Mouse (Mus musculus) gastrocnemius, adult 2 months (tissue): ENCODE data around the gene Lefty1. TPM values are rescaled to one million over a fixed set of nuclear protein-coding genes. Genes with fewer than 3 reads are reported as not detected.
"Not testable (repeated sequence)": the region's sequence is repeated elsewhere in the genome, so short reads cannot be mapped to it uniquely, and the experiment has no call there.

ENCODE experiments used
- DNase-seq: peaks from one replicate; pipeline ENCODE4 v3.0.0; 2022
- H3K27ac ChIP-seq: fragments of 200-600 bp; 2 replicates; pipeline ENCODE4 v1.8.1; 2022; ENCODE audit warnings: mild to moderate bottlenecking
- H3K4me3 ChIP-seq: fragments of 200-600 bp; 2 replicates; pipeline ENCODE4 v1.8.1; 2022; ENCODE audit warnings: mild to moderate bottlenecking, moderate library complexity
- CTCF ChIP-seq: fragments of 200-600 bp; IDR thresholded peaks from 2 replicates; pipeline ENCODE4 v1.8.1; 2022; ENCODE audit warnings: antibody characterized with exemption, mild to moderate bottlenecking, moderate library complexity
- intact Hi-C: fragments of 180-260 bp; cut with DNase I; formaldehyde crosslinking; loops from one replicate; pipeline ENCODE4 v1.15.1; 2025
- long read RNA-seq, 2 experiments: library from polyadenylated mRNA; stranded (forward); transcript quantifications; one replicate each; pipeline ENCODE4 v2.0.0; 2021
- total RNA-seq, 2 experiments: library from RNA; stranded (reverse); gene quantifications; 2 replicates each; pipeline ENCODE4 v1.2.3; 2021

Lefty1 gene
- under 1 TPM; 0.22 to 0.33 TPM for total RNA-seq
- long read RNA-seq, experiment 1, result 0 reads
- long read RNA-seq, experiment 2, partial matches to known transcripts, result 0 of 1 reads
- long read RNA-seq, experiment 2, other reads (novel, unspliced or antisense), result 0 of 1 reads

DNA sequence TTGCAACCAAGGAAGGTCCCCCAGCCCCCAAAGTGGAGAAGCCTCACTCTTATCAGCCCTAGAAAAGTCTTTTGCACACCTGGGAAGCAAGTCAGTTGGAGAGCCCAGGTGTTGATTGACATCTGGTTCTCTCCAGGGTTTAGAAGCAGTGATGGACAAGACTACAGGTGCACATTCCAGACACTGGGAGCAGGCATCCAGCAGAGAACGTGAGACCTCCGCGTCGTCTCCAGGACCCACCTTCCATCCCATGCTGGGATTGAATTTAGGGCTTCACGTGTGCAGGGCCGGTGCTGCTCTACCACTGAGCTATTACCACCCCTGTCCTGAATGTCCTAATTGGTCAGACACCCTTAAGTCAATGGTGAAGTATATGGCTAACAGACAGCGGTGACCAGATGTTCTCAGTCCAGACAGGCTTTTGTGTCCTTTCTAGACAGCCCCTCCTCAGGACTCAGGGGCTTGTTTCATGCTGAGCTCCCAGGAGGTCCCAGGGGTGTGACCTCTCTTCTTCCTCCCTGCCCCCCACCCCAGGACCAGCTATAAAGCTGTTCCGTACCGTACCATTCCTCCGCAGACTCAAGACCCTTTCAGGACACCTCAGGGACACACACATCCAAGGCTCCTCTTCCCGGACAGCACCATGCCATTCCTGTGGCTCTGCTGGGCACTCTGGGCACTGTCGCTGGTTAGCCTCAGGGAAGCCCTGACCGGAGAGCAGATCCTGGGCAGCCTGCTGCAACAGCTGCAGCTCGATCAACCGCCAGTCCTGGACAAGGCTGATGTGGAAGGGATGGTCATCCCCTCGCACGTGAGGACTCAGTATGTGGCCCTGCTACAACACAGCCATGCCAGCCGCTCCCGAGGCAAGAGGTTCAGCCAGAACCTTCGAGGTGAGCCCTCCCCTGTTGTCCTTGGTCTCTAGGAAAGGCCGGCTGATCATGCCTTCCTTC, at the start of gene Lefty1:
TSS of gene Lefty1 (plus strand) at position 556 of the 953 bp plus-strand sequence.
- Histone ChIP-seq H3K27ac (no peak within 1 kb of the TSS), H3K4me3 (no peak within 1 kb of the TSS)
- no peak for DNase-seq
- TF ChIP-seq CTCF, result no peak
- intact Hi-C loops, result no loop called here

- TF ChIP-seq CTCF, result no peak
- Histone ChIP-seq H3K27ac (peak overlapping the region; percentile 67), H3K4me3 (peak overlapping the region; percentile 57)
- DNase-seq, result peak; percentile 86
- intact Hi-C loops, result no loop called here
Observed at GRCm38 (mm10) chr1:180888556-180889042, 46.2 kb upstream of the Lefty1 start.

GRCm38 (mm10) chr1:180889172-180889571, 45.6 kb upstream of the Lefty1 start:
- Histone ChIP-seq H3K4me3 (peak overlapping the region; percentile 57), H3K27ac (peak overlapping the region; percentile 67; the same call in 1 of the 2 replicates)
- no peak for TF ChIP-seq CTCF
- DNase-seq, result no peak
- intact Hi-C loops, result no loop called here

DNA sequence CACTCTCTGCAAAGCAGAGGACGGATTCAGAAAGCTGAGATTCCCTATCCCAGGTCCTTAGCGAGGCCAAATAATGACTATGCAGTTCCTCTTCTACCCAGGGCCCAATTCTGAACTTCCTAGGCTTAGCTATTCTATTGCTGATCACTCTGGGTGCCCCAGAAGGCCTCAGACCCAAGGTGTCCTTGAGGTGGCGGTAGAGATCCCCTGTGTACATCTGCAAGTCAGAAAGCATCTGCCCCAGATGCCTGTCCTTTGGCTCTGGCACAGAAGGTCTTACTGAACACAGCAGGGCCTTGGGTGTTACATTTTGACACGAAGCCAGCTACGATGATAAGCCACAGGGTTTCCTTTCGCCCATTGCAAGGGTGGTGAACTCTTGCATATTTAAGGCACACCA, 45.0 kb upstream of the Lefty1 start:
- intact Hi-C loops, result no loop called here
- H3K4me3 ChIP-seq, result no peak overlapping the region
- peak; percentile 27; the same call in 1 of the 2 replicates for TF ChIP-seq CTCF
- H3K27ac ChIP-seq, result no peak overlapping the region
- no peak for DNase-seq

- Histone ChIP-seq H3K4me3 (no peak within 1 kb of the TSS), H3K27ac (no peak within 1 kb of the TSS)
- TF ChIP-seq CTCF, result no peak
- intact Hi-C loops, result no loop called here
- no peak for DNase-seq
Observed at GRCm38 (mm10) chr1:180892808-180893207, 42.0 kb upstream of the Lefty1 start, which contains the start of gene Lefty2. Gene Lefty2, plus strand, starts transcription at chr1:180893108.

- not testable (repeated sequence) for H3K27ac ChIP-seq, H3K4me3 ChIP-seq
Observed at GRCm38 (mm10) chr1:180894088-180894987, 40.5 kb upstream of the Lefty1 start.

DNA sequence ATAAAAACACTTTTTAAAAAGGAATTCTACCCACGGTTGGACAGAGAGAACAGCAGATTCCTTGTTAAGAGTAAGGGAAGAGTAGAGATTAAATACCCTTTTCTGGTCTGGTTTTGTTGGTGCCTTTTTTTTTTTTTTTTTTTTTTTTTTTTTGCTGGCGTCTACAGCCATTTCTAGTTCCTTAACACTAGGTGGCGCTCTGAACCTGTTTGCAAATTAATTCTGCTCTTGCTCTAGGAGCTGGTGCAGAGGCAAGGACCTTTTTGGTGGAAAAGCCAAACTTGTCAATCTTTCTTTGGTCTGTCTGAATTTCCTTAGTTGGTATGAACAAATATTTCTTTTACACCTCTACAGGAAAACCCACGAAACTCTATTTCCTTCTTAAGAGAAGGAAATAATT, 33.7 kb upstream of the Lefty1 start:
- intact Hi-C loops, result loop anchor here (1.0 to 10.0 kb wide), 3 partner anchors 41 to 134 kb away; partner anchors contain the start of gene Tmem63a
- peak; percentile 82 for TF ChIP-seq CTCF
- H3K4me3 ChIP-seq, result no peak overlapping the region
- DNase-seq, result no peak
- H3K27ac ChIP-seq, result no peak overlapping the region

More at GRCm38 (mm10) chr1:180894088-180894987, 40.5 kb upstream of the Lefty1 start:
- intact Hi-C loops, DNase-seq: not testable (repeated sequence)

DNA sequence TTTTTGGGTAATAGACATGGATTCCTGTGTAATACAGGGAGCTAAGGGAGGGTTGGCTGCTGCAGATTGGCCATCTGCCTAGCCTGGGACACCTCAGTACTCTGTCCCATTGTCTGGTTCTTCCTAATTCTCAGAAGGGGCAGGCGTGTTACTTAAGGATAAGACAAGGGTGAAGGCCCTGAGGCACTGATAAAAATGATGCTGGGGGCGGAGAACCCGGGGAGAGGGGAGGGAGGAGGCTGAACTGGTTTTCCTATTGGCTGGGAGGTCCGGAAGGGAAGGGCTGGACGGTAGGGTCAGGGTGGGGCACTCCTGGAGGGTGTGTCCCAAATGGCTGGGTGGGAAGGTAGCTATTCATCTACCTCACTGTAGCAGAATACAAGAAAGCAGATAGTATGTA, 31.9 kb upstream of the Lefty1 start:
- no peak overlapping the region for H3K4me3 ChIP-seq
- intact Hi-C loops, result loop anchor here (5.0 to 10.0 kb wide), 2 partner anchors 39 to 132 kb away; partner anchors contain the start of gene Tmem63a

DNA sequence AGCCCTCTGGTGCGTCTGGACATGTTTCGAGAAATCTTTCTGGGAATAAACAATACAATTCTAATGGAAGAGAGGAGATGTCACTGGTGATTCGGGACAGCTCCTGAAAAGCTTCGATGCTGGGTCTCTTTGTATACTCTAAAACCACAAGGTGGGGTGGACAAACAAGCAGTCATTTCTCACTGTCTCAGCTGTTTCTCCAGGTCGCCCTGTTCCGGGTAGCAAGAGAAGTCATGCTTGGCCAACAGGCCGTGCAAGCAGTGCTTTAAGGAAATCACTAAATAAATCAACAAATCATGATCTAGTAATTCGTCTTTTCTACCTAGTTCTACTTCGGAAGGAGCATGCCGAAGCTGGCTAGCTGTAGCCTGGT, 31.2 kb upstream of the Lefty1 start:
- H3K4me3 ChIP-seq, result peak overlapping the region; percentile 97
- DNase-seq, result no peak
- H3K27ac ChIP-seq, result peak overlapping the region; percentile 86
- intact Hi-C loops, result loop anchor here (5.0 to 10.0 kb wide), 2 partner anchors 39 to 131 kb away; partner anchors contain the start of gene Tmem63a
- no peak for TF ChIP-seq CTCF

More for the DNA sequence above, 31.9 kb upstream of the Lefty1 start:
- TF ChIP-seq CTCF, result no peak
- no peak for DNase-seq
- no peak overlapping the region for H3K27ac ChIP-seq

DNA sequence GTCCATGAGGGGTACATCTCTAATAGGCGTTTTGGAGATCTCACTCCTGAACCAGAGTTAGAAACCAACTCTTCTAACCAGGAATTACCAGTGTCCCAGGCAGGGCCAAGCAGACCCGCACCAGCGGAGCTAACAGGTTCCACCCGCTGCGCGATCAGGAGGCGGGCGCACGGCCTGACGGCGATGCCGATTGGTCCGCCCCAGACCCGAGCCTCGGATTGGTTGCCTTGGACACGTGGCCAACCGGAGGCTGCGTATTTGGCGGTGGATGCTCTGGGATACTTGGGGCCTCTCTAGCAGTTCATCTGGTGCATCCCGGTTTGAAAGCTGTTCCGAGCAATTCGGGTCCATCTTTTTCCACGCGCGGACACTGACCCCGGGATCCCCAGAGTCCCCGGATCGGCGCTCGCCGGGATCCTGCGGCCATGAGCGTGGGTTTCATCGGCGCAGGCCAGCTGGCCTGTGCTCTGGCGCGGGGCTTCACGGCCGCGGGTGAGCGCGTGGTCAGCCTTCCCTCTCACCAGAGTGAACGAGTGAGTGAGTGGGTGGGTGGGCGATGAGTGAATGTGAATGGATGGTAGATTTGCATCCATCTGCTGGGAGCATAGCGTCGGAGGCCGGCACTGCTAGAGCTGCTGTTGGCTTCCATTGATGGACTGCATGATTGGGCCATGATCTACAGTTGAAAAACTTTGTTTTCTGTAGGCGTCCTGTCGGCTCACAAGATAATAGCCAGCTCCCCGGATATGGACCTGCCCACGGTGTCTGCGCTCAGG, 30.6 kb upstream of the Lefty1 start, which contains the start of gene Pycr2:
TSS of gene Pycr2 (plus strand) at position 255 of the 776 bp plus-strand sequence.
- TF ChIP-seq CTCF, result no peak
- peak within 1 kb of the TSS; percentile 97 for H3K4me3 ChIP-seq
- H3K27ac ChIP-seq, result peak within 1 kb of the TSS; percentile 86
- intact Hi-C loops, result loop anchor here (5.0 to 10.0 kb wide), 2 partner anchors 38 to 131 kb away; partner anchors contain the start of gene Tmem63a
- DNase-seq, result peak; percentile 97

- intact Hi-C loops, result loop anchor here (5.0 to 10.0 kb wide), 2 partner anchors 38 to 130 kb away; partner anchors contain the start of gene Tmem63a
- Histone ChIP-seq H3K4me3 (peak overlapping the region; percentile 97), H3K27ac (peak overlapping the region; percentile 86)
- DNase-seq, result no peak
- TF ChIP-seq CTCF, result no peak
Observed at GRCm38 (mm10) chr1:180904815-180905080, 30.1 kb upstream of the Lefty1 start.
